14 mouse cellular contexts compared by ENCODE assay signal in genomic region chr11:118760296-118760988, GRCm38 (mm10).
DNase-seq lines count a peak whose midpoint lies in the region; ATAC-seq and TF ChIP-seq lines count a peak whose summit lies in the region.
"Had no signal": no experiment of that assay in that cellular context is flagged by ENCODE, and none has a peak within 500 bp of the region (broad histone marks: within the 10 kb centered on the region; RNA-seq: fewer than 3 reads in every experiment).

No protein-coding gene starts in this region.

- no peaks in the 10 kb centered on the region for H3K9me3 ChIP-seq in forebrain, embryonic 15.5 days
- no peaks in the 10 kb centered on the region for H3K9me3 ChIP-seq in midbrain, embryonic 14.5 days (ENCODE audit: control insufficient read depth, low read length)
- H3K9me3 ChIP-seq: neural tube, embryonic 12.5 days; stomach, embryonic 15.5 days had no signal

- no peak overlapping the region for H3K9ac ChIP-seq in forebrain, embryonic 15.5 days (replicated peaks)
- no peak overlapping the region for H3K9ac ChIP-seq in midbrain, embryonic 14.5 days (replicated peaks; ENCODE audit: low read length)
- H3K9ac ChIP-seq: lung, embryonic 14.5 days; neural tube, embryonic 12.5 days; stomach, embryonic 15.5 days had no signal

- no peak for DNase-seq in layer of hippocampus, adult 2 months (ENCODE audit: low spot score in 2 of 2)
- no peak for DNase-seq in layer of hippocampus, adult 9-10 months (ENCODE audit: low spot score)
- peak; percentile 79 for DNase-seq in brain, adult 2 months (ENCODE audit: low read depth, low spot score)
- DNase-seq in midbrain, embryonic 14.5 days, result no peak
- DNase-seq in spleen, adult 12 weeks (ENCODE audit: low spot score), result no peak
- DNase-seq in spleen, postnatal 36 days (ENCODE audit: low spot score in 2 of 2), result no peak
- DNase-seq: gastrocnemius, postnatal 14 days; layer of hippocampus, postnatal 36 days; lung, embryonic 14.5 days; thymus, postnatal 25 days had no signal

- ATAC-seq in forebrain, embryonic 15.5 days (replicated peaks), result no peak
- no peak for ATAC-seq in midbrain, embryonic 14.5 days (ENCODE audit: low FRiP score, low TSS enrichment)
- ATAC-seq: inflammation-experienced regulatory T-cells, adult 6 months had no signal

- no peaks in the 10 kb centered on the region for H3K36me3 ChIP-seq in forebrain, embryonic 15.5 days
- no peaks in the 10 kb centered on the region for H3K36me3 ChIP-seq in midbrain, embryonic 14.5 days (ENCODE audit: control insufficient read depth, insufficient read depth, low read length)
- H3K36me3 ChIP-seq: neural tube, embryonic 12.5 days; stomach, embryonic 15.5 days had no signal

- 65% methylated on average over 12 of the region's 12 CpGs for WGBS in forebrain, embryonic 15.5 days
- 68% methylated on average over 12 of the region's 12 CpGs for WGBS in midbrain, embryonic 14.5 days

- peak overlapping the region; percentile 84 for H3K27ac ChIP-seq in layer of hippocampus, adult 2 months
- H3K27ac ChIP-seq in forebrain, embryonic 15.5 days (replicated peaks), result peak overlapping the region; percentile 84
- peak overlapping the region; percentile 49 for H3K27ac ChIP-seq in midbrain, embryonic 14.5 days (replicated peaks; ENCODE audit: low read depth, low read length)
- H3K27ac ChIP-seq: neural tube, embryonic 12.5 days; stomach, embryonic 15.5 days had no signal

- H3K4me3 ChIP-seq in layer of hippocampus, adult 2 months, result no peak overlapping the region
- H3K4me3 ChIP-seq in forebrain, embryonic 15.5 days, result no peak overlapping the region
- H3K4me3 ChIP-seq in midbrain, embryonic 14.5 days (replicated peaks; ENCODE audit: low read depth, low read length), result no peak overlapping the region
- H3K4me3 ChIP-seq: neural tube, embryonic 12.5 days; stomach, embryonic 15.5 days had no signal

- TF ChIP-seq CTCF in layer of hippocampus, adult 2 months (conservative IDR thresholded peaks at IDR 0.05), result no peak

- H3K4me2 ChIP-seq in forebrain, embryonic 15.5 days (replicated peaks), result no peak overlapping the region
- no peak overlapping the region for H3K4me2 ChIP-seq in midbrain, embryonic 14.5 days (ENCODE audit: low read length)
- H3K4me2 ChIP-seq: lung, embryonic 14.5 days; neural tube, embryonic 12.5 days; stomach, embryonic 15.5 days had no signal

- H3K4me1 ChIP-seq in forebrain, embryonic 15.5 days, result peaks cover 34% of the 10 kb centered on the region
- H3K4me1 ChIP-seq in midbrain, embryonic 14.5 days (ENCODE audit: control insufficient read depth, insufficient read depth, low read length), result no peaks in the 10 kb centered on the region
- H3K4me1 ChIP-seq: stomach, embryonic 15.5 days had no signal

- no peaks in the 10 kb centered on the region for H3K27me3 ChIP-seq in forebrain, embryonic 15.5 days
- no peaks in the 10 kb centered on the region for H3K27me3 ChIP-seq in midbrain, embryonic 14.5 days (ENCODE audit: control insufficient read depth, insufficient read depth, low read length)
- H3K27me3 ChIP-seq: neural tube, embryonic 12.5 days; stomach, embryonic 15.5 days had no signal
